Mouse (Mus musculus) lung, adult 2 months (tissue): ENCODE data around the gene Dbp. TPM values are rescaled to one million over a fixed set of nuclear protein-coding genes. Genes with fewer than 3 reads are reported as not detected.
A peak's percentile ranks its signal among the peaks of the same experiment; 100 is the strongest.

Experiments used
- DNase-seq: peaks from one replicate; pipeline ENCODE4 v3.0.0; 2022
- H3K4me1 ChIP-seq: fragments of 200-500 bp; 2 replicates; pipeline ENCODE4 v1.6.1; 2011; ENCODE audit warnings: low read length; ENCODE audit not compliant: control insufficient read depth, insufficient read depth
- H3K4me3 ChIP-seq: fragments of 200-500 bp; replicated peaks from 2 replicates; pipeline ENCODE3; 2011; ENCODE audit warnings: low read depth, mild to moderate bottlenecking, control low read depth, low read length; ENCODE audit errors: extremely low read depth
- CTCF ChIP-seq: fragments of 200-500 bp; IDR thresholded peaks from 2 replicates; pipeline ENCODE4 v1.5.1; 2011; ENCODE audit warnings: mild to moderate bottlenecking, low read length, control low read depth; ENCODE audit not compliant: insufficient read depth
- POLR2A ChIP-seq: fragments of 200-500 bp; IDR thresholded peaks from 2 replicates; pipeline ENCODE4 v1.6.1; 2011; ENCODE audit warnings: low read depth, mild to moderate bottlenecking, control low read depth, low read length, borderline replicate concordance; ENCODE audit errors: extremely low read depth
- WGBS: fragments of 180-500 bp; shearing (Covaris S2); methylation state at CpG from one replicate; pipeline ENCODE4 v1.1.7; 2018; 5-methylcytosine and 5-hydroxymethylcytosine counted together
- polyA plus RNA-seq: library from polyadenylated mRNA; depleted of rRNA; stranded (reverse); fragments of >200 nt; gene quantifications from 2 replicates; pipeline ENCODE4 v1.2.3, GENCODE M21; 2012; rRNA removed

Gene Dbp
- polyA plus RNA-seq, 1 experiment: 43.1 TPM

- H3K4me3 ChIP-seq: no peak overlapping the region
- 54% methylated on average over 6 of the region's 6 CpGs for WGBS
- no peak for DNase-seq
- H3K4me1 ChIP-seq: no peaks in the 10 kb centered on the region
- no peak for TF ChIP-seq CTCF
- no peak for TF ChIP-seq POLR2A
Observed at GRCm38 (mm10) chr7:45755703-45756102, 50.8 kb downstream of the Dbp start.

- peak; percentile 54 for DNase-seq
- Histone ChIP-seq H3K4me1 (no peaks in the 10 kb centered on the region), H3K4me3 (peak overlapping the region; percentile 16)
- 6% methylated on average over 27 of the region's 27 CpGs for WGBS
- TF ChIP-seq CTCF: no peak
- no peak for TF ChIP-seq POLR2A
Observed at GRCm38 (mm10) chr7:45759400-45759799, 54.5 kb downstream of the Dbp start.

Other genes starting within 250 kb of the Dbp start
- gene Ftl1, start 245.2 kb upstream of the Dbp start, polyA plus RNA-seq: 2,878 and 3,367 TPM in 2 replicates
- 117 and 128 TPM in 2 replicates for gene Bax, start 238.2 kb upstream of the Dbp start, polyA plus RNA-seq
- gene Tulp2, start 223.2 kb upstream of the Dbp start, polyA plus RNA-seq: 0.11 and 0.17 TPM in 2 replicates
- not detected in 2 replicates for gene Gm45808, start 218.3 kb upstream of the Dbp start, polyA plus RNA-seq
- 4.4 and 5.4 TPM in 2 replicates for gene Dhdh, start 216.3 kb upstream of the Dbp start, polyA plus RNA-seq
- 420 and 430 TPM in 2 replicates for gene Nucb1, start 194.7 kb upstream of the Dbp start, polyA plus RNA-seq
- 58.6 and 73.7 TPM in 2 replicates for gene Ppp1r15a, start 178.8 kb upstream of the Dbp start, polyA plus RNA-seq
- 11.8 and 13.1 TPM in 2 replicates for gene Plekha4, start 178.8 kb upstream of the Dbp start, polyA plus RNA-seq
- 2.1 and 3.0 TPM in 2 replicates for gene Hsd17b14, start 150.2 kb upstream of the Dbp start, polyA plus RNA-seq
- 44.2 TPM in 2 replicates for gene Bcat2, start 134.9 kb upstream of the Dbp start, polyA plus RNA-seq
- gene Fgf21, start 89.6 kb upstream of the Dbp start, polyA plus RNA-seq: not detected in 2 replicates
- 0.78 TPM in 1 of 2 replicates, not detected in the other for gene Fut1, start 87.8 kb upstream of the Dbp start, polyA plus RNA-seq
- 1.7 and 2.0 TPM in 2 replicates for gene Izumo1, start 83.3 kb upstream of the Dbp start, polyA plus RNA-seq
- gene Rasip1, start 77.6 kb upstream of the Dbp start, polyA plus RNA-seq: 139 and 181 TPM in 2 replicates
- gene Mamstr, start 65.1 kb upstream of the Dbp start, polyA plus RNA-seq: 8.6 and 13.2 TPM in 2 replicates
- gene Fut2, start 38.7 kb upstream of the Dbp start, polyA plus RNA-seq: 1.0 and 4.1 TPM in 2 replicates
- gene Ntn5, start 21.1 kb upstream of the Dbp start, polyA plus RNA-seq: 5.5 and 7.7 TPM in 2 replicates
- 3.7 and 4.5 TPM in 2 replicates for gene Sec1, start 10.7 kb upstream of the Dbp start, polyA plus RNA-seq
- gene Car11, start 5.2 kb upstream of the Dbp start, polyA plus RNA-seq: 5.1 and 6.2 TPM in 2 replicates
- 1,119 and 1,194 TPM in 2 replicates for gene Rpl18, start 10.4 kb downstream of the Dbp start, polyA plus RNA-seq
- 59.7 and 62.4 TPM in 2 replicates for gene Sphk2, start 12.9 kb downstream of the Dbp start, polyA plus RNA-seq
- gene Fam83e, start 16.1 kb downstream of the Dbp start, polyA plus RNA-seq: 12.2 and 15.0 TPM in 2 replicates
- not detected in 2 replicates for gene Spaca4, start 20.7 kb downstream of the Dbp start, polyA plus RNA-seq
- gene Lmtk3, start 78.7 kb downstream of the Dbp start, polyA plus RNA-seq: 0.70 and 1.5 TPM in 2 replicates
- gene Sult2b1, start 79.6 kb downstream of the Dbp start, polyA plus RNA-seq: 5.5 and 19.3 TPM in 2 replicates
- 42.6 and 57.7 TPM in 2 replicates for gene Cyth2, start 109.5 kb downstream of the Dbp start, polyA plus RNA-seq
- gene Kcnj14, start 119.7 kb downstream of the Dbp start, polyA plus RNA-seq: 0.43 and 0.49 TPM in 2 replicates
- gene Grwd1, start 125.9 kb downstream of the Dbp start, polyA plus RNA-seq: 7.9 and 11.8 TPM in 2 replicates
- gene Kdelr1, start 167.7 kb downstream of the Dbp start, polyA plus RNA-seq: 178 and 208 TPM in 2 replicates
- gene Grin2d, start 173.3 kb downstream of the Dbp start, polyA plus RNA-seq: 2.5 and 3.5 TPM in 2 replicates
- not detected in 2 replicates for gene Syngr4, start 191.6 kb downstream of the Dbp start, polyA plus RNA-seq
- gene Tmem143, start 191.9 kb downstream of the Dbp start, polyA plus RNA-seq: 35.5 and 41.9 TPM in 2 replicates
- gene Emp3, start 216.3 kb downstream of the Dbp start, polyA plus RNA-seq: 210 and 228 TPM in 2 replicates
- gene Ccdc114, start 219.0 kb downstream of the Dbp start, polyA plus RNA-seq: 10.3 and 12.3 TPM in 2 replicates